Mouse (Mus musculus) cerebellum, postnatal 10 days (tissue): ENCODE data around the gene Cuzd1.

Source experiments
- DNase-seq, 2 experiments: peaks; one replicate each; pipeline ENCODE4 v3.0.0; 2021; ENCODE audit warnings: mixed read lengths in 2 of 2

Gene Cuzd1

GRCm38 (mm10) chr7:131322192-131322591 is at the start of gene Cuzd1:
Cuzd1 (minus strand) TSS chr7:131322292.
- no peak for DNase-seq

GRCm38 (mm10) chr7:131371470-131371860 is 49.4 kb upstream of the Cuzd1 start:
- no peak for DNase-seq

GRCm38 (mm10) chr7:131370648-131371469 is 48.8 kb upstream of the Cuzd1 start, which contains the start of gene Pstk:
Pstk (plus strand) TSS chr7:131371141.
- peak; percentile 93 for DNase-seq

GRCm38 (mm10) chr7:131364131-131364530 is 42.0 kb upstream of the Cuzd1 start:
- no peak for DNase-seq

- peak; percentile 97 to 98 for DNase-seq
These were observed 40.7 kb upstream of the Cuzd1 start, which contains the start of gene 2310057M21Rik for GRCm38 (mm10) chr7:131362615-131363300. 2310057M21Rik (minus strand) TSS chr7:131362759.

GRCm38 (mm10) chr7:131362269-131362614 is 40.1 kb upstream of the Cuzd1 start:
- no peak for DNase-seq

GRCm38 (mm10) chr7:131356105-131356504 is 34.0 kb upstream of the Cuzd1 start:
- no peak for DNase-seq

GRCm38 (mm10) chr7:131345856-131346541 is 23.9 kb upstream of the Cuzd1 start:
- DNase-seq: peak; percentile 47 to 54

- no peak for DNase-seq
These were observed 15.5 kb upstream of the Cuzd1 start for GRCm38 (mm10) chr7:131337502-131338068.

GRCm38 (mm10) chr7:131333564-131333963 is 11.5 kb upstream of the Cuzd1 start, which contains the start of gene Fam24a:
Fam24a (plus strand) TSS chr7:131333864.
- DNase-seq: no peak

GRCm38 (mm10) chr7:131331688-131332087 is 9.6 kb upstream of the Cuzd1 start:
- no peak for DNase-seq

GRCm38 (mm10) chr7:131329416-131329815 is 7.3 kb upstream of the Cuzd1 start, which contains the start of gene Fam24b:
Fam24b (minus strand) TSS chr7:131329516.
- DNase-seq: no peak

GRCm38 (mm10) chr7:131327054-131327453 is 5.0 kb upstream of the Cuzd1 start:
- no peak for DNase-seq

GRCm38 (mm10) chr7:131318340-131318739 is 3.8 kb downstream of the Cuzd1 start:
- DNase-seq: no peak

GRCm38 (mm10) chr7:131317587-131317986 is 4.5 kb downstream of the Cuzd1 start:
- no peak for DNase-seq

GRCm38 (mm10) chr7:131314493-131314892 is 7.6 kb downstream of the Cuzd1 start:
- no peak for DNase-seq

- DNase-seq: no peak
These were observed 15.4 kb downstream of the Cuzd1 start for GRCm38 (mm10) chr7:131306733-131307132.

GRCm38 (mm10) chr7:131303340-131303739 is 18.8 kb downstream of the Cuzd1 start:
- no peak for DNase-seq

- peak in 1 of 2 experiments; percentile 7 for DNase-seq
These were observed 24.9 kb downstream of the Cuzd1 start for GRCm38 (mm10) chr7:131297151-131297550.

GRCm38 (mm10) chr7:131265851-131266250 is 56.2 kb downstream of the Cuzd1 start:
- peak; percentile 48 to 57 for DNase-seq

GRCm38 (mm10) chr7:131264251-131264650 is 57.8 kb downstream of the Cuzd1 start:
- DNase-seq: no peak

GRCm38 (mm10) chr7:131260946-131261345 is 61.1 kb downstream of the Cuzd1 start:
- peak in 1 of 2 experiments; percentile 9 for DNase-seq
